Mouse (Mus musculus): ENCODE data around the gene Dusp14.

Gene Dusp14

GRCm38 (mm10) chr11:84016147-84016809 lies 52.8 kb downstream of the Dusp14 start:
- DNase-seq (ENCODE audit: low spot score): no peak

DNA sequence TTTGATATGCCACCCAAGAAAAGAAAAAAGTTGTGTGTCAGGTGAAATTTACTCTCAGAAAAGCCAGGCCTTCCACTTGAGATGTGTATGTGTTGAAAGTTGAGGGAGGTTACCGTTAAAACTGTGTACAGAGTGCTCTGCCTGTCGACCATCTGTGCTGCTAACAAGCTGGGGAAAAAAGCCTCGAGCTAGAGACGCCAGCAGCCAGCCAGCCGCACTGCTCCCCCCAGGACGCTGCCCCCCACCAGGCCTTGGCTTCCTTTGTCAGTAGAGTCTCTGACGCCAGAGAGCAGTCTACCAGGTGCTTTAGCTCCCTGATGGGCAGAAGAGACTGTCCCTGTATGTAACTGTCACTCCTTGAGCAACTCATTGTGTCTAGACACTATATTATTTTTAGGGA lies 56.0 kb downstream of the Dusp14 start:
- no peak for DNase-seq (ENCODE audit: low spot score)

DNA sequence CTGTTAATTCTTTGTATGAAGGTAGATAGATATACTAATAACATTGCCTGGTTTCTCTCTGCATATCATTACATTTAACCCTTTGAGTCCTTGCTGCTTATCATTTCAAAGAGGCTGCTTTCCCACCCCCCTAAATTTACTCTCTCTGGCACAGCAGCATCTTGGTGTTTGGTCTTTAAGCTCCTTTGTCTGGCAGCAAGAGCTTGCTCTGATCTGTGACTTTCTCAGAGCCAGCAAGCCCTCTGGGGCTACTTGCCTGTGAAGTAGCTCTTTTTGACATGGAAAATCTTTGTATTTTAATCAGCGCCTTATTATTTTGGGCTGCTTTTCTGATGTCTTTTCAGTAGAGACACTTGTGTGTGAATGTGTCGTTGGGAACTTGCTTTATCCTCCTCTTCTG lies 57.5 kb downstream of the Dusp14 start:
- DNase-seq (ENCODE audit: low spot score): no peak

GRCm38 (mm10) chr11:84011050-84011449 lies 58.0 kb downstream of the Dusp14 start:
- DNase-seq (ENCODE audit: low spot score): no peak

GRCm38 (mm10) chr11:84010411-84010810 lies 58.6 kb downstream of the Dusp14 start:
- no peak for DNase-seq (ENCODE audit: low spot score)

- DNase-seq (ENCODE audit: low spot score): no peak
Measured at GRCm38 (mm10) chr11:84009001-84009400, 60.1 kb downstream of the Dusp14 start.

GRCm38 (mm10) chr11:84003986-84004385 lies 65.1 kb downstream of the Dusp14 start:
- peak; percentile 62 for DNase-seq (ENCODE audit: low spot score)

DNA sequence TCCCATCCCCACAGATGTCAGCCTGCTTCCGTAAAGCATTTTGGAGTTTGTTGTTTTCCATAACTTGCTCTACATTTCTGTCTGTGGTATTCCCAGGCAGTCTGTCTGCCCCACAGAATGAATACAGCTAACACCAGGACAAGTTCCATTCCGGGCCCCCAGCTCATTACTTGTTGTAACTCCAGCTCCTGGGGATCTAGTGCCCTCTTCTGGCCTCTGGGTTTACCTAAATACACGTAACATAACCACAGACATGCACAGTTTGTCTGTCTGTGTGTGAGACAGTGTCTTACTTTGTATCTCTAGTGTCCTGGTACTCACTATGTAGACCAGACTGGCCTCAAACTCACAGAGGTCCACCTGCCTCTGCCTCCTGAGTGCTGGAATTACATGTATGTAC lies 67.8 kb downstream of the Dusp14 start:
- no peak for DNase-seq (ENCODE audit: low spot score)

DNA sequence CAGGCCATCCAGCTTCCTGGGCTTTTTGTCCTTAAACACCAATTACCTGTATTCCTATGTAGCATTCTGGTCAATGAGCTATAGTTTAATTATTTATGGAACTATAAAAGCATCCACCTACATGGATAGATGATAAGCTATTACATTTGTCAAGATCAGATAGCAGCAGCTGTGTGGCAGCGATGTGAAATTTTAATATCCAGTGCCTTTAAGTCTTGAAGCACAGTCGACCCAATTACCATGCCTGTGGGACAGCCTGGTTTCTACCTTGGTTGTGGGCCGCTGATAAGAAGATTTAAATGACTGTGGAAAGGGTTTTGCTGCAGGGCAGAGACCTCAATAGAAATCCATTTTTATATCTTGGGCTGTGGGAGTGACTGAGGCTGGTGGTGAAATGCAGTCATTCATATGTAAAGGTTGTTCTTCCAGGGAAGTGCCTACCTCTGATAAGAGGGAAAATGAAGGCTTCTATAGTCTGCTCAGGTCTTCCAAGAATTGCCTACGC lies 69.6 kb downstream of the Dusp14 start:
- no peak for DNase-seq (ENCODE audit: low spot score)

DNA sequence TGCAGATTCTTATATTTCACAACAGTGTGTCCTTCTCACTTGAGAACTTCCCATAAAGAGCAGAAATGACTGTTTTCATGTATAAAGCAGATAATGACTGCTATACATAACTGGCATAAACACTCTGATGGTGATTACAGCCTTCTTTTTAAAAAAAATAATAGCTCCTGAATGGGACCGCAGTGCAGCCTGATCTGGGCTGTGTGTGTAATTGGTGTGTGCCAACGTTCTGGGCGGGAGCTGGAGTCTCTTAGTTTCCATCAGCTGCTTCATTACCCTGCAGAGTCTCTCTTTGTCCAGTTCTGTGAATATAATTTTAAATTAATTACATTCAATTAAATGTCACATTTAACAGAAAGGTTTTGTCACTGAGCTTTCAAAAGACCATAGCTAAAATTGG lies 70.1 kb downstream of the Dusp14 start:
- DNase-seq (ENCODE audit: low spot score): no peak
